Mouse (Mus musculus) lung, postnatal 36 days (tissue): Measurements from ENCODE around the gene Scgb1b20.
"Not testable (repeated sequence)": the region's sequence is repeated elsewhere in the genome, so short reads cannot be mapped to it uniquely, and the experiment has no call there.

Experiments
- DNase-seq: peaks from one replicate; pipeline ENCODE4 v3.0.0; 2022; ENCODE audit warnings: mixed read lengths

Scgb1b20 gene

DNA sequence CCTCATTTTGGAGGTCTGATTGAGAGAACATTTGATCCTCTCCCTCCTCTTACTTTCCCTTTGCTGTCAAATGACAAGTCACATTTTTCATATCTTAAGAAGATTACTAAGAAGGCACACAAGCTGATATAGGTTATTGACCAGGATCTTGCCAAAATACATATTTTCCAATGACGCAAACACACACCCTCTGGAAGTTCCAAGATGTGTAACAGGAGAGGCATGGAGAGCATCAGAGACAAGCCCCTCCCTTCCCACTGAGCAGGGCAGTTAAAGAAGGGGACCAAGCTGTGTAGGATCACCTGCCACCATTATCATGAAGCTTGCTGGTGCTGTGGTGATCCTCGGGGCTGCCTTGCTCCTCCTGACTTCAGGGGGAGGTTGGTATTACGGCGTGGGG lies at the start of gene Scgb1b20:
Gene Scgb1b20, plus strand, starts transcription at position 301 of the 400 bp plus-strand sequence.
- DNase-seq, result not testable (repeated sequence)

DNA sequence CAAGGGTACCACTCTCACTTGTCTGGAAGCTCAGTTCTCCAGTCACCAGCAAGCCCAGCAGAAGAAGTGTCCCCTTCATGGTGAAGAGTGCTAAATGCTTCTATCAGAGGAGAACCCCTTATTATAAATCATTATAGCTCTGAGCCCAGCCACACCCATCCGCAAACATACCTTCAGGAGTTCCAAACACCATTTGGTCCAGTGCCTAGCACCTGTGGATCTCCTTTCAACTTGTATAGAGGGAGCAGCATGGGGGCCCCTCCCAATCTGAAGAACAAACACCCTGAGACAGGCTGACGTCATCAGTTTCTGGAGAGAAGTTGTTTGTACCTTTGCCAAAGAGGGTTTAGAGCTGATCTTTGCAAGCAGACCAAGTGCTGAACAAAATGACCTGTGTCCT lies 6.8 kb upstream of the Scgb1b20 start, which contains the start of gene Scgb2b20:
Gene Scgb2b20, minus strand, starts transcription at position 101 of the 400 bp plus-strand sequence.
- DNase-seq, result not testable (repeated sequence)

DNA sequence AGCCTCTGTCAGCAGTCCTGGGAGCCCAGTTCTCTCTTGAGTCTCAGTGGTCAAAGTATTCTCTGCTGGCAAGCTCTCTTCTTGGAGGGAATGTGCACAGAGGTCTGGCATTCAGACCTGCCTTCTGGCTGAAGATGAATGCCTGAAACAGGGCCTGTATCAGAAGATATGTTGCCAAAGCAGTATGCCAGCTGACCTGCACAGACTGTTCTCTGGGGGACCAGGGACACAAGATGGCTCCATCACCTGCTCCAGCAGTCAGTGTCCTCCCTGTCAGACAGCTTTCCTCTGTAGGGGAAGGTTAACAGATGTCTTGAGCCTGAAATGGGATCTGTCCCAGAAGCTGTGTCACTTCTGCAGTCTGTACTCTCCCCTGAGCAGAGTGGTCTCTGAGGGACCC lies 26.7 kb downstream of the Scgb1b20 start:
- not testable (repeated sequence) for DNase-seq

DNA sequence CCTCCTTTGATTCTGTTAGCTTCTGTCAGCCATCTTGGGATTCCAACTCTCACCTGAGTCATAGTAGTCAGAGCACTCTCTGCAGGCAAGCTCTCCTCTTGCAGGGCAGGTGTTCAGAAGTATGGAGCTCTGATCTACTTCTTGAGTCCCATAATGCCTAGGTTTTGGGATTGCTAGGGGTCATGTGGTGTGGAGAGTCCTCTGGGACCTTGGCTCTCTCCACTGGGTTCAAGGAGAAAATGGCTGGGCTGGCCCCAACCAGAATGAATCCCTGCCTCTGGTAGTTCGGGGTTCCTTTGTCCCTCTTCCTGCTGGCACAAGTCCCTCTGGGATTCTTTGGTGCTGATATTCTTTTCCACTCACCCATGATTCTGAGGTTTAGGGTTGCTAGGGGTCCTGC lies 28.6 kb downstream of the Scgb1b20 start:
- no peak for DNase-seq

DNA sequence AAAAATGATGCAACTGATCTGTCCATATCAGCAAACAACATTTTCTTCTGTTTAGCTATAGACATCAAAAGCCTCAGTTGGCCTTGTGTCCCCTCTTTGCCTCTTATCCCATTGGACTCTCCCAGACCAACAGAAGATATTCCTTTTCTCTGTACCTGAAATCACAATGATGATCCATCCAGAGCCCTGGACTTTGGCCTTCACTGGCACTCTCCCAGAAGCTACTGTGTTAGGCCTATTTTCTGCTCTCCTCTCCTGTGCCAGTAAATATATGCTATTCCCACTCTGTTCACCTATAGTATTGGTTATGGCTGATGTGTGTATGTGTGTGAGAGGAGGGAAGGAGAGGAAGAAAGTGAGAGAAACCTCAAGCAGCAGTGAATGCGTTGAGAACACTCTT lies 36.6 kb downstream of the Scgb1b20 start:
- DNase-seq, result not testable (repeated sequence)
